Mouse (Mus musculus) midbrain, embryonic 12.5 days (tissue): ENCODE measurements around the gene Zcchc4. TPM values are rescaled to one million over a fixed set of nuclear protein-coding genes. Genes with fewer than 3 reads are reported as not detected.
"Not testable (repeated sequence)": the region's sequence is repeated elsewhere in the genome, so short reads cannot be mapped to it uniquely, and the experiment has no call there.

Source experiments
- ATAC-seq: fragments of 200-750 bp; cut with Nextera tagmentation; 2 replicates; pipeline ENCODE4 v1.8.0; 2017; ENCODE audit warnings: low read depth, moderate TSS enrichment, moderate library complexity; ENCODE audit not compliant: low FRiP score
- H3K27ac ChIP-seq: fragments of 300-500 bp; sonication (generic); replicated peaks from 2 replicates; pipeline ENCODE4 v1.5.1; 2016; ENCODE audit warnings: mild to moderate bottlenecking
- H3K27me3 ChIP-seq: fragments of 300-500 bp; sonication (generic); 2 replicates; pipeline ENCODE4 v1.6.1; 2016; ENCODE audit warnings: mild to moderate bottlenecking
- H3K36me3 ChIP-seq: fragments of 300-500 bp; sonication (generic); 2 replicates; pipeline ENCODE4 v1.6.1; 2016
- H3K4me1 ChIP-seq: fragments of 300-500 bp; sonication (generic); 2 replicates; pipeline ENCODE4 v1.6.1; 2016
- H3K4me2 ChIP-seq: fragments of 300-500 bp; sonication (generic); replicated peaks from 2 replicates; pipeline ENCODE4 v1.6.1; 2016; ENCODE audit warnings: mild to moderate bottlenecking, moderate library complexity
- H3K4me3 ChIP-seq: fragments of 300-500 bp; sonication (generic); 2 replicates; pipeline ENCODE4 v1.5.1; 2016; ENCODE audit warnings: mild to moderate bottlenecking
- H3K9ac ChIP-seq: fragments of 300-500 bp; sonication (generic); replicated peaks from 2 replicates; pipeline ENCODE4 v1.6.1; 2016; ENCODE audit warnings: mild to moderate bottlenecking, moderate library complexity
- H3K9me3 ChIP-seq: fragments of 300-500 bp; sonication (generic); 2 replicates; pipeline ENCODE4 v1.6.1; 2016; ENCODE audit warnings: mild to moderate bottlenecking
- WGBS: fragments of 180-500 bp; shearing (Covaris S2); methylation state at CpG from one replicate; pipeline ENCODE4 v1.1.7; 2016; 5-methylcytosine and 5-hydroxymethylcytosine counted together
- polyA plus RNA-seq: library from polyadenylated mRNA; unstranded; fragments of >200 nt; fragmentation: Nextera tagmentation; extraction: Ambion mirVana; gene quantifications from 2 replicates; pipeline ENCODE4 v1.2.1, GENCODE M21; 2016

Zcchc4 gene
- polyA plus RNA-seq, 1 experiment from 2014 or later, result 20.6 TPM

GRCm38 (mm10) chr5:52755989-52756388 is 19.2 kb upstream of the Zcchc4 start:
- Histone ChIP-seq H3K36me3 (no peaks in the 10 kb centered on the region), H3K9ac (no peak overlapping the region), H3K4me2 (no peak overlapping the region), H3K27me3 (no peaks in the 10 kb centered on the region), H3K4me3 (no peak overlapping the region), H3K9me3 (no peaks in the 10 kb centered on the region), H3K27ac (no peak overlapping the region), H3K4me1 (no peaks in the 10 kb centered on the region)
- no peak for ATAC-seq
- WGBS, result 96% methylated on average over 6 of the region's 6 CpGs

GRCm38 (mm10) chr5:52762586-52762985 is 12.6 kb upstream of the Zcchc4 start:
- no peaks in the 10 kb centered on the region for H3K27me3 ChIP-seq
- ATAC-seq, result no peak
- H3K9ac ChIP-seq, result no peak overlapping the region
- no peak overlapping the region for H3K4me2 ChIP-seq
- no peak overlapping the region for H3K4me3 ChIP-seq
- H3K36me3 ChIP-seq, result peaks cover 8% of the 10 kb centered on the region
- no peaks in the 10 kb centered on the region for H3K4me1 ChIP-seq
- H3K9me3 ChIP-seq, result no peaks in the 10 kb centered on the region
- WGBS, result 84% methylated on average over 7 of the region's 7 CpGs
- H3K27ac ChIP-seq, result no peak overlapping the region

GRCm38 (mm10) chr5:52774267-52774666 is 942 bp upstream of the Zcchc4 start:
- no peaks in the 10 kb centered on the region for H3K9me3 ChIP-seq
- no peaks in the 10 kb centered on the region for H3K27me3 ChIP-seq
- no peak overlapping the region for H3K9ac ChIP-seq
- no peak overlapping the region for H3K4me3 ChIP-seq
- H3K4me1 ChIP-seq, result no peaks in the 10 kb centered on the region
- 88% methylated on average over 5 of the region's 5 CpGs for WGBS
- ATAC-seq, result no peak
- H3K27ac ChIP-seq, result no peak overlapping the region
- 0 out of 2 replicates have a peak, but pooled peaks cover 3% of the 10 kb centered on the region for H3K36me3 ChIP-seq
- H3K4me2 ChIP-seq, result no peak overlapping the region

- H3K4me2 ChIP-seq, H3K9me3 ChIP-seq, H3K4me3 ChIP-seq, H3K27ac ChIP-seq, H3K27me3 ChIP-seq, H3K9ac ChIP-seq, H3K4me1 ChIP-seq, ATAC-seq, H3K36me3 ChIP-seq: not testable (repeated sequence)
- WGBS, result 88% methylated on average over 8 of the region's 8 CpGs
Observed at GRCm38 (mm10) chr5:52776466-52777354, 1.5 kb downstream of the Zcchc4 start.

- H3K27ac ChIP-seq, result peak overlapping the region; percentile 86
- H3K4me1 ChIP-seq, result no peaks in the 10 kb centered on the region
- peak overlapping the region; percentile 78 for H3K9ac ChIP-seq
- H3K36me3 ChIP-seq, result 0 out of 2 replicates have a peak, but pooled peaks cover 10% of the 10 kb centered on the region
- peak; percentile 97 for ATAC-seq
- H3K27me3 ChIP-seq, result no peaks in the 10 kb centered on the region
- H3K4me2 ChIP-seq, result peak overlapping the region; percentile 58
- 5% methylated on average over 37 of the region's 37 CpGs for WGBS
- H3K9me3 ChIP-seq, result no peaks in the 10 kb centered on the region
- H3K4me3 ChIP-seq, result peak overlapping the region; percentile 87
Observed at GRCm38 (mm10) chr5:52782523-52783250, 7.5 kb downstream of the Zcchc4 start.

GRCm38 (mm10) chr5:52783251-52783620 is 8.0 kb downstream of the Zcchc4 start:
- no peaks in the 10 kb centered on the region for H3K27me3 ChIP-seq
- no peaks in the 10 kb centered on the region for H3K9me3 ChIP-seq
- H3K4me1 ChIP-seq, result no peaks in the 10 kb centered on the region
- peak overlapping the region; percentile 58 for H3K4me2 ChIP-seq
- peak overlapping the region; percentile 86 for H3K27ac ChIP-seq
- peak overlapping the region; percentile 78 for H3K9ac ChIP-seq
- peak; percentile 78; the same call in 1 of the 2 replicates for ATAC-seq
- peak overlapping the region; percentile 87 for H3K4me3 ChIP-seq
- WGBS, result 0% methylated on average over 9 of the region's 9 CpGs
- 0 out of 2 replicates have a peak, but pooled peaks cover 10% of the 10 kb centered on the region for H3K36me3 ChIP-seq

GRCm38 (mm10) chr5:52783957-52784356 is 8.7 kb downstream of the Zcchc4 start:
- Histone ChIP-seq H3K9me3 (no peaks in the 10 kb centered on the region), H3K4me2 (peak overlapping the region; percentile 58; the same call in 1 of the 2 replicates), H3K4me1 (no peaks in the 10 kb centered on the region), H3K36me3 (0 out of 2 replicates have a peak, but pooled peaks cover 10% of the 10 kb centered on the region), H3K27me3 (no peaks in the 10 kb centered on the region), H3K9ac (no peak overlapping the region), H3K27ac (no peak overlapping the region), H3K4me3 (no peak overlapping the region)
- ATAC-seq, result no peak
- 79% methylated on average over 2 of the region's 2 CpGs for whole genome bisulfite sequencing

GRCm38 (mm10) chr5:52786556-52787322 is 11.5 kb downstream of the Zcchc4 start:
- Histone ChIP-seq H3K9ac (no peak overlapping the region), H3K9me3 (no peaks in the 10 kb centered on the region), H3K36me3 (0 out of 2 replicates have a peak, but pooled peaks cover 10% of the 10 kb centered on the region), H3K4me1 (no peaks in the 10 kb centered on the region), H3K4me2 (no peak overlapping the region), H3K27ac (no peak overlapping the region), H3K4me3 (no peak overlapping the region), H3K27me3 (no peaks in the 10 kb centered on the region)
- no peak for ATAC-seq
- WGBS, result 93% methylated on average over 7 of the region's 7 CpGs

GRCm38 (mm10) chr5:52793230-52793629 is 18.0 kb downstream of the Zcchc4 start:
- no peaks in the 10 kb centered on the region for H3K9me3 ChIP-seq
- 97% methylated on average over 9 of the region's 9 CpGs for WGBS
- ATAC-seq, result no peak
- no peak overlapping the region for H3K9ac ChIP-seq
- H3K4me2 ChIP-seq, result no peak overlapping the region
- no peaks in the 10 kb centered on the region for H3K4me1 ChIP-seq
- H3K4me3 ChIP-seq, result no peak overlapping the region
- no peak overlapping the region for H3K27ac ChIP-seq
- H3K27me3 ChIP-seq, result no peaks in the 10 kb centered on the region
- peaks cover 26% of the 10 kb centered on the region for H3K36me3 ChIP-seq

- no peak for ATAC-seq
- no peaks in the 10 kb centered on the region for H3K4me1 ChIP-seq
- WGBS, result 92% methylated on average over 9 of the region's 9 CpGs
- peaks cover 29% of the 10 kb centered on the region for H3K36me3 ChIP-seq
- no peak overlapping the region for H3K27ac ChIP-seq
- H3K4me2 ChIP-seq, result no peak overlapping the region
- H3K4me3 ChIP-seq, result no peak overlapping the region
- H3K9ac ChIP-seq, result no peak overlapping the region
- H3K9me3 ChIP-seq, result no peaks in the 10 kb centered on the region
- no peaks in the 10 kb centered on the region for H3K27me3 ChIP-seq
Observed at GRCm38 (mm10) chr5:52794109-52794508, 18.9 kb downstream of the Zcchc4 start.

GRCm38 (mm10) chr5:52799274-52799985 is 24.2 kb downstream of the Zcchc4 start:
- no peak overlapping the region for H3K4me3 ChIP-seq
- no peaks in the 10 kb centered on the region for H3K9me3 ChIP-seq
- H3K4me2 ChIP-seq, result no peak overlapping the region
- no peaks in the 10 kb centered on the region for H3K4me1 ChIP-seq
- 92% methylated on average over 12 of the region's 12 CpGs for WGBS
- no peak for ATAC-seq
- H3K27me3 ChIP-seq, result no peaks in the 10 kb centered on the region
- no peak overlapping the region for H3K9ac ChIP-seq
- H3K36me3 ChIP-seq, result peaks cover 32% of the 10 kb centered on the region
- no peak overlapping the region for H3K27ac ChIP-seq
